Mouse (Mus musculus) MEL (cell line): ENCODE measurements around the gene Gm10134. TPM values are rescaled to one million over a fixed set of nuclear protein-coding genes. Genes with fewer than 3 reads are reported as not detected.

Source experiments
- DNase-seq: peaks from one replicate; pipeline ENCODE4 v3.0.0; 2011; ENCODE audit warnings: low read depth, low spot score
- H3K27ac ChIP-seq: 2 replicates; pipeline ENCODE4 v1.5.1; 2012; ENCODE audit warnings: low read depth, mild to moderate bottlenecking, control low read depth, low read length, moderate library complexity; ENCODE audit not compliant: control insufficient read depth
- H3K27me3 ChIP-seq, 2 experiments: fragments of 150-350 bp in 1 of 2; sonication (generic) in 1 of 2; 2 replicates each; pipeline ENCODE4 v1.6.1; 2012; ENCODE audit warnings: low read length in 2 of 2, mild to moderate bottlenecking in 2 of 2, improper control_type of control experiment in 1 of 2, moderate library complexity in 1 of 2; ENCODE audit not compliant: insufficient read depth in 2 of 2, control insufficient read depth in 1 of 2
- H3K36me3 ChIP-seq, 2 experiments: 2 replicates each; pipeline ENCODE4 v1.6.1; 2012 to 2014; ENCODE audit warnings: low read length in 2 of 2, improper control_type of control experiment in 1 of 2, inconsistent platforms in 1 of 2, mild to moderate bottlenecking in 1 of 2; ENCODE audit not compliant: insufficient read depth in 2 of 2, control insufficient read depth in 1 of 2
- H3K4me1 ChIP-seq, 2 experiments: fragments of 150-350 bp in 1 of 2; sonication (generic) in 1 of 2; 2 replicates each; pipeline ENCODE4 v1.6.1; 2012; ENCODE audit warnings: low read length in 2 of 2, improper control_type of control experiment in 1 of 2, mild to moderate bottlenecking in 1 of 2; ENCODE audit not compliant: insufficient read depth in 2 of 2, control insufficient read depth in 1 of 2
- H3K4me3 ChIP-seq, 2 experiments: fragments of 150-350 bp in 1 of 2; sonication (generic) in 1 of 2; 2 replicates each; pipeline ENCODE4 v1.5.1; 2012; ENCODE audit warnings: low read depth in 2 of 2, low read length in 2 of 2, mild to moderate bottlenecking in 2 of 2, moderate library complexity in 2 of 2, control low read depth in 1 of 2, improper control_type of control experiment in 1 of 2; ENCODE audit not compliant: control insufficient read depth in 1 of 2, insufficient read depth in 1 of 2
- H3K79me2 ChIP-seq: 2 replicates; pipeline ENCODE4 v1.6.1; 2012; ENCODE audit warnings: mild to moderate bottlenecking, low read length, moderate library complexity; ENCODE audit not compliant: control insufficient read depth, poor library complexity, insufficient read depth
- H3K9ac ChIP-seq: 2 replicates; pipeline ENCODE4 v1.6.1; 2012; ENCODE audit warnings: low read depth, mild to moderate bottlenecking, control low read depth, low read length, moderate library complexity; ENCODE audit not compliant: control insufficient read depth, poor library complexity, severe bottlenecking
- H3K9me3 ChIP-seq: fragments of 150-350 bp; sonication (generic); replicated peaks from 2 replicates; pipeline ENCODE4 v1.6.1; 2012; ENCODE audit warnings: mild to moderate bottlenecking, low read length, improper control_type of control experiment, moderate library complexity; ENCODE audit not compliant: insufficient read depth
- BHLHE40 ChIP-seq: IDR thresholded peaks from 2 replicates; pipeline ENCODE4 v1.6.1; 2012; ENCODE audit warnings: low read depth, mild to moderate bottlenecking, inconsistent platforms, low read length, improper control_type of control experiment, borderline replicate concordance
- CHD1 ChIP-seq: IDR thresholded peaks from 2 replicates; pipeline ENCODE4 v1.6.1; 2012; ENCODE audit warnings: low read depth, mild to moderate bottlenecking, inconsistent platforms, low read length, improper control_type of control experiment
- CTCF ChIP-seq, 3 experiments: IDR thresholded peaks in 2 of 3; conservative IDR thresholded peaks in 1 of 3; 2 replicates each; pipeline ENCODE4 v1.5.1; 2011 to 2012; ENCODE audit warnings: low read length in 3 of 3, low read depth in 2 of 3, mild to moderate bottlenecking in 2 of 3, improper control_type of control experiment in 1 of 3, inconsistent platforms in 1 of 3, mixed read lengths in 1 of 3, moderate library complexity in 1 of 3; ENCODE audit not compliant: control insufficient read depth in 1 of 3, insufficient read depth in 1 of 3, poor library complexity in 1 of 3, severe bottlenecking in 1 of 3
- E2F4 ChIP-seq: IDR thresholded peaks from 2 replicates; pipeline ENCODE4 v1.6.1; 2011; ENCODE audit warnings: low read depth, low read length, improper control_type of control experiment, borderline replicate concordance
- ELF1 ChIP-seq: IDR thresholded peaks from 2 replicates; pipeline ENCODE4 v1.6.1; 2014; ENCODE audit warnings: low read depth, mild to moderate bottlenecking, inconsistent platforms, low read length, improper control_type of control experiment, moderate library complexity
- ETS1 ChIP-seq: IDR thresholded peaks from 2 replicates; pipeline ENCODE4 v1.6.1; 2012; ENCODE audit warnings: low read depth, mild to moderate bottlenecking, inconsistent platforms, low read length, improper control_type of control experiment, moderate library complexity
- HCFC1 ChIP-seq: IDR thresholded peaks from 2 replicates; pipeline ENCODE4 v1.6.1; 2012; ENCODE audit warnings: low read depth, mild to moderate bottlenecking, inconsistent platforms, low read length, improper control_type of control experiment, moderate library complexity
- JUND ChIP-seq: IDR thresholded peaks from 2 replicates; pipeline ENCODE4 v1.6.1; 2011; ENCODE audit warnings: low read depth, mild to moderate bottlenecking, improper control_type of control experiment, low read length
- MAFK ChIP-seq: IDR thresholded peaks from 2 replicates; pipeline ENCODE4 v1.6.1; 2011; ENCODE audit warnings: low read depth, mild to moderate bottlenecking, low read length, improper control_type of control experiment, borderline replicate concordance
- MAX ChIP-seq: IDR thresholded peaks from 2 replicates; pipeline ENCODE4 v1.6.1; 2011; ENCODE audit warnings: low read length, improper control_type of control experiment
- MAZ ChIP-seq: IDR thresholded peaks from 2 replicates; pipeline ENCODE4 v1.6.1; 2012; ENCODE audit warnings: low read depth, mild to moderate bottlenecking, inconsistent platforms, low read length, improper control_type of control experiment
- MEF2A ChIP-seq: IDR thresholded peaks from 2 replicates; pipeline ENCODE4 v1.6.1; 2014; ENCODE audit warnings: low read depth, mild to moderate bottlenecking, inconsistent platforms, low read length, improper control_type of control experiment; ENCODE audit not compliant: poor library complexity, insufficient replicate concordance, severe bottlenecking; ENCODE audit errors: extremely low read depth
- MXI1 ChIP-seq: IDR thresholded peaks from 2 replicates; pipeline ENCODE4 v1.6.1; 2011; ENCODE audit warnings: mild to moderate bottlenecking, low read depth, low read length, improper control_type of control experiment
- MYB ChIP-seq: IDR thresholded peaks from 2 replicates; pipeline ENCODE4 v1.6.1; 2011; ENCODE audit warnings: mild to moderate bottlenecking, low read depth, low read length, improper control_type of control experiment
- MYC ChIP-seq: IDR thresholded peaks from 2 replicates; pipeline ENCODE4 v1.6.1; 2011; ENCODE audit warnings: low read depth, mild to moderate bottlenecking, low read length, improper control_type of control experiment, moderate library complexity
- RAD21 ChIP-seq: IDR thresholded peaks from 2 replicates; pipeline ENCODE4 v1.6.1; 2011; ENCODE audit warnings: mild to moderate bottlenecking, low read depth, low read length, improper control_type of control experiment
- RCOR1 ChIP-seq: IDR thresholded peaks from 2 replicates; pipeline ENCODE4 v1.6.1; 2012; ENCODE audit warnings: low read depth, mild to moderate bottlenecking, inconsistent platforms, low read length, improper control_type of control experiment
- SIN3A ChIP-seq: IDR thresholded peaks from 2 replicates; pipeline ENCODE4 v1.6.1; 2012; ENCODE audit warnings: low read length, improper control_type of control experiment, inconsistent platforms
- SMC3 ChIP-seq: IDR thresholded peaks from 2 replicates; pipeline ENCODE4 v1.6.1; 2011; ENCODE audit warnings: low read depth, low read length, improper control_type of control experiment
- TAL1 ChIP-seq: IDR thresholded peaks from 2 replicates; pipeline ENCODE4 v1.6.1; 2012; ENCODE audit warnings: mild to moderate bottlenecking, inconsistent platforms, low read length, moderate library complexity, mixed read lengths
- TBP ChIP-seq: IDR thresholded peaks from 2 replicates; pipeline ENCODE4 v1.8.0; 2011; ENCODE audit warnings: low read depth, low read length, improper control_type of control experiment
- TCF12 ChIP-seq: IDR thresholded peaks from 2 replicates; pipeline ENCODE4 v1.6.1; 2014; ENCODE audit warnings: low read depth, mild to moderate bottlenecking, inconsistent platforms, low read length, improper control_type of control experiment, moderate library complexity
- UBTF ChIP-seq: IDR thresholded peaks from 2 replicates; pipeline ENCODE4 v1.6.1; 2012; ENCODE audit warnings: low read depth, mild to moderate bottlenecking, inconsistent platforms, low read length, improper control_type of control experiment, moderate library complexity, borderline replicate concordance; ENCODE audit not compliant: insufficient read depth
- USF2 ChIP-seq, 2 experiments: IDR thresholded peaks; 2 replicates each; pipeline ENCODE4 v1.6.1; 2011 to 2012; ENCODE audit warnings: improper control_type of control experiment in 2 of 2, low read length in 2 of 2, borderline replicate concordance in 1 of 2, inconsistent platforms in 1 of 2, low read depth in 1 of 2, mild to moderate bottlenecking in 1 of 2; ENCODE audit not compliant: insufficient read depth in 1 of 2
- ZC3H11A ChIP-seq: IDR thresholded peaks from 2 replicates; pipeline ENCODE4 v1.6.1; 2012; ENCODE audit warnings: low read depth, mild to moderate bottlenecking, inconsistent platforms, low read length, improper control_type of control experiment
- ZKSCAN1 ChIP-seq: IDR thresholded peaks from 2 replicates; pipeline ENCODE4 v1.6.1; 2012; ENCODE audit warnings: low read depth, mild to moderate bottlenecking, inconsistent platforms, low read length, improper control_type of control experiment, moderate library complexity
- ZMIZ1 ChIP-seq: IDR thresholded peaks from 2 replicates; pipeline ENCODE4 v1.6.1; 2012; ENCODE audit warnings: low read depth, mild to moderate bottlenecking, inconsistent platforms, low read length, improper control_type of control experiment, moderate library complexity
- ZNF384 ChIP-seq: IDR thresholded peaks from 2 replicates; pipeline ENCODE4 v1.6.1; 2012; ENCODE audit warnings: low read depth, mild to moderate bottlenecking, inconsistent platforms, low read length, improper control_type of control experiment
- polyA plus RNA-seq, 2 experiments: library from polyadenylated mRNA; stranded (reverse) in 1 of 2; unstranded in 1 of 2; fragments of >175 nt in 1 of 2; fragments of >200 nt in 1 of 2; gene quantifications; 2 replicates each; pipeline versions ENCODE4 v1.2.1 to v1.2.4; 2012; ENCODE audit warnings: low replicate concordance in 2 of 2, low read depth in 1 of 2; ENCODE audit not compliant: insufficient read length in 2 of 2, insufficient read depth in 1 of 2, missing spikeins in 1 of 2
- total RNA-seq: library from RNA; depleted of rRNA; stranded (reverse); fragments of 300-350 nt; gene quantifications from 2 replicates; pipeline ENCODE4 v1.2.3, GENCODE M21; 2012

The Gm10134 gene
- total and polyA plus RNA-seq, 3 experiments: not detected

DNA sequence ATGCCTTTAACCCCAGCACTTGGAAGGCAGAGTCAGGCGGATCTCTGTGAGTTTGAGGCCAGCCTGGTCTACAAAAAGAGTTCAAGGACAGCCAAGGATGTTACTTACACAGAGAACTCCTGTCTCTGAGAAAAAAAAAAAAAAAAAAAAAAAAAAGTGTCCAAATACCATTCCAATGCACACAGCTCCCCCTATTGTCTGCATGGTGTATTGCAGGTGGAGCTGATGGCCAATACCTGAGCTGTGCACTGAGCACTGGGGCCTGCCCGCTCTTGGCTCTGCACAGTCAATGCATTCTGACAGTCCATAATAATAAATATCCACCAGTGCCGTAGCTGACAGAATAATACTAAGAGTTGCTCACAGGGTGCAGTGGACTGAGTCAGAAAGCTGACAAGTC is 42.0 kb upstream of the Gm10134 start:
- Histone ChIP-seq H3K4me3 (no peak overlapping the region), H3K27me3 (peaks cover 0 to 2% of the 10 kb centered on the region in 2 experiments; a peak in 2 of 4 replicates), H3K4me1 (peaks cover 3 to 9% of the 10 kb centered on the region in 2 experiments; a peak in 2 of 4 replicates), H3K9me3 (no peaks in the 10 kb centered on the region), H3K27ac (no peak overlapping the region), H3K36me3 (peaks cover 0 to 2% of the 10 kb centered on the region in 2 experiments; a peak in 2 of 4 replicates), H3K79me2 (peaks cover 10% of the 10 kb centered on the region), H3K9ac (no peak overlapping the region)
- TF ChIP-seq MAFK (no peak), MXI1 (no peak), SMC3 (peak; percentile 40), USF2 (IDR thresholded peaks at IDR 0.05; ENCODE audit: borderline replicate concordance in 1 of 2, insufficient read depth in 1 of 2, low read depth in 1 of 2, low read length in 2 of 2) (no peak), ZNF384 (peak; percentile 100), JUND (no peak), SIN3A (no peak), ZKSCAN1 (peak; percentile 80; the same call in 1 of the 2 replicates), MYC (peak; percentile 35; the same call in 1 of the 2 replicates), ELF1 (no peak), MAX (no peak), CTCF (IDR thresholded peaks at IDR 0.05 in 2 of 3, conservative IDR thresholded peaks at IDR 0.05 in 1 of 3; ENCODE audit: control insufficient read depth in 1 of 3, insufficient read depth in 1 of 3, low read depth in 2 of 3, low read length in 3 of 3, poor library complexity in 1 of 3, severe bottlenecking in 1 of 3) (peak; percentile 63 to 86 (median 79)), TAL1 (no peak), RAD21 (peak; percentile 67), HCFC1 (0 out of 2 replicates have a peak, but pooled peaks have one; percentile 19), ZC3H11A (peak; percentile 34; the same call in 1 of the 2 replicates), ETS1 (no peak), CHD1 (no peak)
- DNase-seq: peak; percentile 80

- Histone ChIP-seq H3K36me3 (peaks cover 2% of the 10 kb centered on the region in 2 experiments; a peak in 2 of 4 replicates), H3K79me2 (peaks cover 12% of the 10 kb centered on the region), H3K4me3 (no peak overlapping the region), H3K4me1 (peaks cover 3 to 12% of the 10 kb centered on the region in 2 experiments; a peak in 2 of 4 replicates), H3K9ac (no peak overlapping the region), H3K9me3 (no peaks in the 10 kb centered on the region), H3K27me3 (peaks cover 0 to 2% of the 10 kb centered on the region in 2 experiments; a peak in 2 of 4 replicates), H3K27ac (no peak overlapping the region)
- no peak for TF ChIP-seq MAX
- no peak for TF ChIP-seq MYB
- TF ChIP-seq ZC3H11A: no peak
- TF ChIP-seq ZMIZ1: no peak
- no peak for TF ChIP-seq MEF2A
- TF ChIP-seq BHLHE40: no peak
- no peak for TF ChIP-seq CTCF (IDR thresholded peaks at IDR 0.05 in 2 of 3, conservative IDR thresholded peaks at IDR 0.05 in 1 of 3; ENCODE audit: control insufficient read depth in 1 of 3, insufficient read depth in 1 of 3, low read depth in 2 of 3, low read length in 3 of 3, poor library complexity in 1 of 3, severe bottlenecking in 1 of 3)
- TF ChIP-seq RCOR1: no peak
- no peak for TF ChIP-seq MXI1
- TF ChIP-seq TBP: no peak
- TF ChIP-seq MAZ: no peak
- TF ChIP-seq USF2 (IDR thresholded peaks at IDR 0.05; ENCODE audit: borderline replicate concordance in 1 of 2, insufficient read depth in 1 of 2, low read depth in 1 of 2, low read length in 2 of 2): no peak
- TF ChIP-seq SMC3: no peak
- TF ChIP-seq HCFC1: no peak
- no peak for TF ChIP-seq E2F4
- no peak for TF ChIP-seq UBTF
- no peak for TF ChIP-seq TCF12
- no peak for DNase-seq
Observed at GRCm38 (mm10) chr2:28464919-28465318, 41.0 kb upstream of the Gm10134 start.
